Mouse (Mus musculus) activated CD4-positive, CD25-positive, alpha-beta regulatory T cell, adult 4 months (primary cell): Measurements from ENCODE around the gene Foxa3. TPM values are rescaled to one million over a fixed set of nuclear protein-coding genes. Genes with fewer than 3 reads are reported as not detected.

Experiments used
- ATAC-seq: one replicate; pipeline ENCODE4 v1.8.0; 2017
- polyA plus RNA-seq, 2 experiments: library from polyadenylated mRNA; unstranded; fragments of 100-300 nt; shearing (Covaris generic); gene quantifications; one replicate each; pipeline ENCODE4 v1.2.1; 2017

The Foxa3 gene
- polyA plus RNA-seq, 2 experiments from 2014 or later, result 0.16 TPM; not detected in 1

GRCm38 (mm10) chr7:18998835-18999234 lies 24.5 kb downstream of the Foxa3 start:
- ATAC-seq, result no peak

- no peak for ATAC-seq
These were observed 30.3 kb downstream of the Foxa3 start for GRCm38 (mm10) chr7:18993036-18993435.

DNA sequence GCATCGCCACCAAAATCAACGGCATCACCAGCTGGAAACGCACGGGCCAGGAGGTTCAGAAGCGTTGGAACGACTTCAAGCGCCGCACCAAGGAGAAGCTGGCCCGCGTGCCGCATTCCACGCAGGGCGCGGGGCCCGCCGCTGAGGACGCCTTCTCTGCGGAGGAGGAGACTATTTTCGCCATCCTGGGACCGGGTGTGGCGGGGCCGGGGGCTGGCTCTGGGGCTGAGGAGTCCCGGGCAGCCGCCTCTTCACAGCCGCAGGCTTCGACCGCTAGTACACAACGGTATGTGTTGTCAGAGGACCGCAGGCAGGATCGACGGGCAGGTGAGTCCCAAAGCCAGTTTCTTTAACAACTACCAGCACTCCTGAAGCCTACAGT lies 31.1 kb downstream of the Foxa3 start:
- no peak for ATAC-seq

GRCm38 (mm10) chr7:18991660-18992293 lies 31.6 kb downstream of the Foxa3 start:
- no peak for ATAC-seq

DNA sequence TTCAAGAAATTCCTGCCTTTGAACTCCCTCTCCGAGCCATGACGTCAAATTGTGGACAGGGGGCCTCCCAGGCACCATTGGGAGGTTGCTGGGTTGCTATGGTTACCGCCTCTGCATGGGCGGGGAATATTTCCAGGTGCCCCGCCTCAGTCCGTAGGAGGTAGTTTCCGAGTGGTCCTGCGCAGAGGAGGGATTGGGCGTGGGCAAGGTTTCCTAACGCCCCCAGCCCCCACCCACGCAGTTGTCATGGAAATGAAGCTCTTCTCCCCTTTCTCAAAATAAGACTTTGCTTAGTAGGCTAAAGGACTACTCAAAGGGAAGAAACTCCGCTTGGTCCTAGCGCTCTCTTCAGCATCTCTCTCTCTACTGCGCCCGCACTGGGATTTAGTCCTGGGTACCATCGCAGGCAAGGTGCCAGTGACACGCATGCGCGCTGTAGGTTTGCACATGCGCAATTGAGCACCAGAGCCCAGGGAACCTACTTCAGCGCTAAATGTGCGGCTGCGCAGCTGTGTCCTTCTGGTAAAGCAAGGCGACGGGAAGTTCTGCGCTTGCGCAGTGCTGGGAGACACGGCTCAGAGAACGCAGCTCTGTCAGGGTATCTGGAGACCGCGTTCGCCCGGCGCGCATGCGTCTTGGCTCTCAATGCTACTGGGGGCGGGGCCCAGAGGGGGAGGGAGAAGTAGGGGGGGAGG lies 32.6 kb downstream of the Foxa3 start, which contains the start of gene Mypop:
Gene Mypop (plus strand): TSS at position 645 of the 695 bp plus-strand sequence.
- peak; percentile 79 for ATAC-seq

DNA sequence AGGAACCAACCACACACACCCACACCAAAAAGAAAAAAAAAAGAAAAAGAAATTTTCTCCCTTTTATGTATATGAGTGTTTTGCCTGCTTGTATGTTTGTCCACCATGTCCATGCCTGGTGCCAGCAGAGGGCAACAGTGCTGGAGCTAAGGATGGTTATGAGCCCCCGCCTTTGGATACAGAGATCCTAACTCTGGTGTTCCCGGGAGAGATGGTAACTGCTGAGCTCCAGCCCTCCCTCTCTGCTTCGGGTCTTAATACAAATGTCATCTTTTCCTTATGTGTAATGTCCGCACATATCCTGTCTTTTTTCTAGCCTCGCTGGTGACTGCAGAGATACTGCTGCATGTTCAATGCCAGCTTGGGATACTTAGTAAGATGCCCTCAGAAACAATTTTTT lies 33.3 kb downstream of the Foxa3 start:
- no peak for ATAC-seq

DNA sequence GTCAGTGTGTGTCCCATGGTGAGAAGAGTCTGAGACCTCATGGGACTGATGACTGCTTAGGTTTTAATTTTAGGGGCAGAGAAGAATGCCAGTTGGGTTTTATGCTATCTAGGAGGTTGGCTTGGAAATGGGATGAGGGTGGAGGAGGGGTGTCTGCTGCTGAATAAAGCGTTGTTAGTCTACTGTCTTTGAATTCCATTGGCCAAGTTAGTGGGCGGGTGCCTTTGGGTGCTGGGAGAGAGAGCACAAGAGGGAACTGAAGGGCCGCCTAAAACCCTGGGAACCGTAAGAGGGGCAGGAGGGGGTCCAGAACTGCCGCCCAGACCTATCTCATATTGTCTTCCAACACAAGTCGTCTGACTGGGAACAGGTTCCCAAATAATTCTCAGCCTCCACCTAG lies 34.6 kb downstream of the Foxa3 start:
- no peak for ATAC-seq

DNA sequence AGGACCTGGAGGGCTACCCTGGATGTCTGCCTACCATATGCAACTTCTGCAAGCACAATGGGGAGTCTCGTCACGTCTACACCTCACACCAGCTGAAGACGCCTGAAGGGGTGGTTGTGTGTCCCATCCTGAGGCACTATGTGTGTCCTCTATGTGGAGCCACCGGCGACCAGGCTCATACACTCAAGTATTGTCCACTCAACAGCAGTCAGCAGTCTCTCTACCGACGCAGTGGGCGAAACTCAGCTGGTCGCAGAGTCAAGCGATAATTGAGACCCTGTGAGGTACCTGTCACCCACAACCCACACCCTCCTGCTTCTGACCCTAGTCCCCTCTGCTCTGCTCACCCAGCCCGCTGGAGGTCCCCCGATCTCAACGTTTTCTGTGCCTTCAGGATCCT lies 35.6 kb downstream of the Foxa3 start:
- ATAC-seq, result no peak

DNA sequence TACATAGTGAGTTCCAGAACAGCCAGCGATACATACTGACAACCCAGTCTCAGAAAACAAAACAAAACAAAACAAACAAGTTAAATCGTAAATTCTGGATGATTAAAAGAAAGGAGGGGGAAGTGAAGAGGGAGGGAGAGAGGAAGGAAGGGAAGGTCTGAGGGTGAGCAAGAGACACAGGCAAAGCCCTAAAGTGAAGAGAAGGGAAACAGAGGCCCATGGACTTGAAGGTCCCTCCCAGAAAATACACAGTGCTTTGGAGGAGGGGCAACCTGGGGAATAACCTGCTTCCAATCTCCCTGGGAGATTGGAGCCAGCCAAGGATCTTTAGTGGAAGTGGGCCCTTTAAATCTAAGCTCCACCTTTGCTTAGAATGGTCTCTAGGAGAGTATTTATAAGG lies 36.2 kb downstream of the Foxa3 start, which contains the start of gene Nanos2:
Gene Nanos2 (plus strand): TSS at position 301 of the 400 bp plus-strand sequence.
- ATAC-seq, result no peak

DNA sequence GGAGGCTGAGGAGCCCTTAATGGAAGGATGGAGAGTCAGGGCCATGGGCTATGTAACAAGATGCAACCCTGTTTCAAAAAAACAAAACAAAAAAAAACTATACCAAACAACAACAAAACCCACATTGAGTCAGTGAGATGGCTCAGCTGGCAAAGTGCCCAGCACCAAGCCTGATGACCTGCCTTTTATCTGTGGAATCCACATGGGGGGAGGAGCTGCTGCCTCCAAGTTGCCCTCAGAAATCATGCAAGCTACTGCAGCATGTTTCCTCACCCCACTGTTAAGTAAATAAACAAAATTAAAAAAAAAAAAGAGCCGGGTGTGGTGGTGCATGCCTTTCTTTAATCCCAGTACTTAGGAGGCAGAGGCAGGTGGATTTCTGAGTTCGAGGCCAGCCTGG lies 36.8 kb downstream of the Foxa3 start:
- no peak for ATAC-seq

DNA sequence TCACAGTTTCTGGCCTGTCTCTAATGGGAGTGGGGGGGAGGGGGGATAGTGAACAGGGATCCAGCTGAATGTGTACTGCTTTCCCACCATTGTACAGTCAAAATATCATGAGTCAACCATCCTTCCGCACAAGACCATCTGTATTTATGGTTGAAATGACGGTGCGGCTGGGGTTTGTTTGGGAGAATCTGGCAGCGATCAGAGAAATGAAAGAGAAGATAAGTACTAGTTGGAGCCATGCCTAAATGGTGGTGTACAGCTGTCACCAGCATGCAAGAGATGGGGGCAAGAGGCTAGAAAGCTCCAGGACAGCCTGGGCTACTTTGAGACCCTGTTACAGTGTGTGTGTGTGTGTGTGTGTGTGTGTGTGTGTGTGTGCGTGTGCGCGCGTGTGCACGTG lies 45.0 kb downstream of the Foxa3 start:
- ATAC-seq, result no peak

GRCm38 (mm10) chr7:18970956-18971355 lies 52.4 kb downstream of the Foxa3 start:
- ATAC-seq, result no peak

DNA sequence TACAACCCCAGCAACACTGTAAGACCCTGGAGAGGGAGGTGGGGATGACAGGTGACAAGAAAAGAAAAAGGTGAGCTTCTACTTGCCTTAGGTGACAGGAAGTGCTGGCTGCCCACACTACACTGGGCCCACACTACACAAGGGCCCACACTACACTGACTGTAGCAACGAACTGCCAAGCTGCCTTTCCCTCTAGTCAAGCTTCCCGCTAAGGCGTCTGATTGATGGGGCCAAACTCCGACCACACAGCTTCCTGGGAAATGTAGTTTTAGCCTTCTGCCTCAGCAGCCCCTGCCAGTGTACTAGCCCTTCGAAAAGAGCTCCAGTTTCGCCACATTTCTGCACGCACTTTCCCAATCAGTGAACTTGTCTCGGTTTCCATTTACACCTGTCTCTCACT lies 55.7 kb downstream of the Foxa3 start:
- ATAC-seq, result no peak

GRCm38 (mm10) chr7:18965312-18965711 lies 58.0 kb downstream of the Foxa3 start:
- no peak for ATAC-seq

- no peak for ATAC-seq
These were observed 60.0 kb downstream of the Foxa3 start for GRCm38 (mm10) chr7:18963294-18963843.

Other genes starting within 250 kb of the Foxa3 start
- not detected for gene Psg19, start 225.0 kb downstream of the Foxa3 start, polyA plus RNA-seq
- not detected for gene Psg17, start 201.9 kb downstream of the Foxa3 start, polyA plus RNA-seq
- not detected for gene Mill2, start 183.6 kb downstream of the Foxa3 start, polyA plus RNA-seq
- 100 to 1,000 TPM; 275 to 290 TPM for gene Pglyrp1, start 152.2 kb downstream of the Foxa3 start, polyA plus RNA-seq
- gene Ccdc61, start 113.1 kb downstream of the Foxa3 start, polyA plus RNA-seq, result 1 to 10 TPM; 5.3 to 9.2 TPM
- gene Nova2, start 97.7 kb downstream of the Foxa3 start, polyA plus RNA-seq, result not detected
- under 1 TPM in 1 of 2 experiments, not detected in 1; 0.31 TPM for gene Nanos2, start 36.1 kb downstream of the Foxa3 start, polyA plus RNA-seq
- gene Mypop, start 32.3 kb downstream of the Foxa3 start, polyA plus RNA-seq, result 1 to 10 TPM; 2.2 to 2.8 TPM
- gene Irf2bp1, start 19.5 kb downstream of the Foxa3 start, polyA plus RNA-seq, result 1 to 10 TPM; 2.0 to 3.0 TPM
- gene Sympk, start 839 bp upstream of the Foxa3 start, polyA plus RNA-seq, result 10 to 100 TPM in 1 of 2 experiments, 1 to 10 TPM in 1; 10.0 to 10.3 TPM
- not detected for gene Rsph6a, start 31.2 kb upstream of the Foxa3 start, polyA plus RNA-seq
- not detected for gene Dmwd, start 52.7 kb upstream of the Foxa3 start, polyA plus RNA-seq
- not detected for gene Dmpk, start 60.3 kb upstream of the Foxa3 start, polyA plus RNA-seq
- gene Six5, start 71.1 kb upstream of the Foxa3 start, polyA plus RNA-seq, result under 1 TPM in 1 of 2 experiments, not detected in 1; 0.25 TPM
- not detected for gene Gm4969, start 94.8 kb upstream of the Foxa3 start, polyA plus RNA-seq
- gene Fbxo46, start 96.3 kb upstream of the Foxa3 start, polyA plus RNA-seq, result 10 to 100 TPM; 17.1 to 17.7 TPM
- gene Qpctl, start 125.8 kb upstream of the Foxa3 start, polyA plus RNA-seq, result 10 to 100 TPM in 1 of 2 experiments, 1 to 10 TPM in 1; 8.9 to 11.6 TPM
- 10 to 100 TPM; 85.2 to 96.5 TPM for gene Snrpd2, start 126.2 kb upstream of the Foxa3 start, polyA plus RNA-seq
- not detected for gene Gipr, start 142.6 kb upstream of the Foxa3 start, polyA plus RNA-seq
- gene Eml2, start 152.9 kb upstream of the Foxa3 start, polyA plus RNA-seq, result 10 to 100 TPM in 1 of 2 experiments, 1 to 10 TPM in 1; 5.2 to 16.9 TPM
- gene Gpr4, start 189.0 kb upstream of the Foxa3 start, polyA plus RNA-seq, result under 1 TPM in 1 of 2 experiments, not detected in 1; 0.30 TPM
- 10 to 100 TPM; 16.6 to 16.9 TPM for gene Opa3, start 204.8 kb upstream of the Foxa3 start, polyA plus RNA-seq
- 100 to 1,000 TPM in 1 of 2 experiments, 10 to 100 TPM in 1; 96.0 to 113 TPM for gene Vasp, start 248.3 kb upstream of the Foxa3 start, polyA plus RNA-seq